Mouse (Mus musculus) gastrocnemius, postnatal 10 days (tissue): ENCODE measurements around the gene Zfp280d. TPM values are rescaled to one million over a fixed set of nuclear protein-coding genes. Genes with fewer than 3 reads are reported as not detected.
A peak's percentile ranks its signal among the peaks of the same experiment; 100 is the strongest.

Source experiments
- DNase-seq: peaks from one replicate; pipeline ENCODE4 v3.0.0; 2021; ENCODE audit warnings: mixed read lengths
- long read RNA-seq, 2 experiments: library from polyadenylated mRNA; stranded (forward); transcript quantifications; one replicate each; pipeline ENCODE4 v2.0.0; 2021
- total RNA-seq, 2 experiments: library from RNA; stranded (reverse); gene quantifications; 2 replicates each; pipeline ENCODE4 v1.2.3; 2021

Zfp280d gene
- 10 to 100 TPM; 17.8 to 27.1 TPM for total RNA-seq
- long read RNA-seq, experiment 1, partial matches to known transcripts, result 0 of 1 reads
- long read RNA-seq, experiment 1, other reads (novel, unspliced or antisense), result 1 of 1 reads
- long read RNA-seq, experiment 2, full-length matches to known transcripts, result 1 of 4 reads
- long read RNA-seq, experiment 2, partial matches to known transcripts, result 1 of 4 reads
- long read RNA-seq, experiment 2, other reads (novel, unspliced or antisense), result 2 of 4 reads

- DNase-seq, result peak; percentile 89
These were observed at the start of gene Zfp280d for GRCm38 (mm10) chr9:72274677-72275076. Zfp280d (plus strand) TSS chr9:72274860.

DNA sequence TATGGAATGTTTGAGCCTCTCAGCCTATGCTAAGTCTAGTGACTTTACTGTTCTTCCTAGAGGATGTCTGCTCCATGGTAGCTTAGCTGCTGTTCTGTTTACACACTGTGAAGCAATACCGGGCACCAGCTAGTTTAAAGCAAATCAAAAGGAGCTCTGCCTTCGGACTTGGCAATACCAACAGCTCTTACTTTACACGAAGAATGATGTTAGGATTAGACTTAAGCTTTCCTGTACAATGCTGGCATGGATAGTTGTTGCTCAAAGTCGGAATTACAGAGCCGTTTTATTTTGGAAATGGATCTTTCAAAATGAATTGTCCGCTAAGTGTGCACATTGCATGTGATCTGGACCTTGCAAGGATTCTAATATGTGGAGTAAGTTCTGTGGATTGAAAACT is 48.1 kb upstream of the Zfp280d start:
- DNase-seq, result no peak

DNA sequence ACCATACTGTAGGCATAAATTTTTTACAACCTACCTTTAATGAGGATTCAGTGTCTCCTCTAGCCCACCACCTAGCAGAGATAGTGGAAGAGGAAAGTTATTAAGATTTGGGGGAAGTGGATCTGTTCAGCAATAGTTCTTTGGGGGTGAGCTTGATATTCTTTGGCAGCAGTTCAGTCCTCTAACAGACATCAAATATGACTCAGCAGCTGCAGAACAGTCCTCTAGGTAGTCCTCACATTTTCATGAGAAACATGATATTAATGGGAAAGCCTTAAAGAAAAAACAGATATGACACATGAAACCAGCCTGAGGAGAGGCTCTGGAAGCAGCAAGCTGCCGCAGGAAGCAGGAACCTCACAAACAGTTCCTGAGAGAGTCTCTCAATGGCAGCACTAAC is 22.0 kb upstream of the Zfp280d start:
- DNase-seq, result no peak

DNA sequence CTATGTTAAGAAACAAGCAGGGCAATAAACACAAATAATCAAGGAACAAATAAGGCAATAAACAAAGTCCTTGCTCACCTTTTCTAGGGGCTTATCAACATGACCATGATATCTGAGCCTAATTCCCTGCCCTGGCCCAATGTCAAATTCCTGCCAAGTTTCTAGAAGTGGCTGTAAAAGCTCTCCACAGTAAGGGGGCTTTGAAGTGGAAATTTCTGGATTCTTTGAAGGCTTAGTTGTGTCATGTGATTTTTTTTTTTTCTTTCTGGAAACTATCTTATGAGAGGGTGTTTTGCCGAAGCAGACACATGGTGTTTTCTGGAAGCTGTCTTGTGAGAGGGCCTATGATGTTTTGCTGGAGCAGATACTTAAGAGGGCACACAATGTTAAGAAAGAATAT is 19.4 kb upstream of the Zfp280d start:
- no peak for DNase-seq

DNA sequence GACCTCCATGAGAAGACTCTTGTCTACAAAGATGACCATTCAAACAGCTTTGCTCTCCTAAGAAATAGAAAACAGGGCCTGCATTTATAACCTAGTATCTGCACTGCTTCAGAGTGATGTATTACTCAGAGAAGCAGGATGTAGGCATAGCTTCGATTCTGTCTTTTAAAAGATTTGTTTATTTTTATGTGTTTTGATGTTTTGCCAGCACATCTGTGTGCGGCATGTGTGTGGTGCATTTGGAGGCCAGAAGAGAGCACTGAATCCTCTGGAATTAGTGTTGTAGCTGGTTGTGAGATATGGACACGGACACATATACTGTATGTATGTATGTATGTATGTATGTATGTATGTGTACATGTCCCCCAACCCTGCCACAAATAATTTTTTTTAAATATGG is 18.0 kb upstream of the Zfp280d start:
- no peak for DNase-seq

- no peak for DNase-seq
These were observed 14.3 kb upstream of the Zfp280d start for GRCm38 (mm10) chr9:72260337-72260736.

DNA sequence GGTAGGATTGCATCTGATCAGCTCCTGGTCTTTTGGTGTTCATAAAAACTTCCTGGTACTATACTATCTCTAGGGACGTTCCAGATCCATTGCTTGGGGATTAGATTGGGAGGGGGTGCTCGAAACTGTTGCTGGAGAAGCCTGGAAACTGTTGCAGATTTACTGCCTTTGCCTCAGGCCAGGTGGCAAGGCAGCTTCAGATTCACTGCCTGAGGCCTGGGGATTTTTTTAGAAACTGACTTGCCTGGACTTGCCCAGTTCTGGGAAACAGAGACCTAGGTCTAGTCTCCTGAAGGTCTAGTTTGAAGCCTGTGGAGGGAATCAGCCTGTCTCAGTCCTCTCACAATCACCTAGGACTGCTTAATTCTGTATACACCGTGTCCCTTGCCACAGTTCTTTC is 9.8 kb upstream of the Zfp280d start:
- no peak for DNase-seq

DNA sequence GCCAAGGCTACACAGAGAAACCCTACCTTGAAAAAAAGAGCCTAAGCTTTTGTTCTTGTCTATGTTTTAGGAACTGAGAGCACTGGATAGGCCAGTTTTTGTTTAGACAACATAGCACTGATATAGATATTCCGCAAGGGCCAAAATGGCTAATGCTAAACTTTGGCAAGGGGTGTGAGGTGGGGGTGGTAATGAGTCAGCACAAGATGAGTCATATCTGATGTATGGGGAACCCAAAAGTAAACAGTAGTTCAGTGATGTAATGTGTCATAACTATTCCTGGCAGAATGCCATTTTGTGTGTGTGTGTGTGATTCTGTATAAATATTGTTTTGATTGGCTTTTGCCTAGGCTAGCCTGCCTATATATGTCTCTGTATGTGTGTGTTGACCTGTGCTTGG is 4.5 kb upstream of the Zfp280d start:
- DNase-seq, result no peak

DNA sequence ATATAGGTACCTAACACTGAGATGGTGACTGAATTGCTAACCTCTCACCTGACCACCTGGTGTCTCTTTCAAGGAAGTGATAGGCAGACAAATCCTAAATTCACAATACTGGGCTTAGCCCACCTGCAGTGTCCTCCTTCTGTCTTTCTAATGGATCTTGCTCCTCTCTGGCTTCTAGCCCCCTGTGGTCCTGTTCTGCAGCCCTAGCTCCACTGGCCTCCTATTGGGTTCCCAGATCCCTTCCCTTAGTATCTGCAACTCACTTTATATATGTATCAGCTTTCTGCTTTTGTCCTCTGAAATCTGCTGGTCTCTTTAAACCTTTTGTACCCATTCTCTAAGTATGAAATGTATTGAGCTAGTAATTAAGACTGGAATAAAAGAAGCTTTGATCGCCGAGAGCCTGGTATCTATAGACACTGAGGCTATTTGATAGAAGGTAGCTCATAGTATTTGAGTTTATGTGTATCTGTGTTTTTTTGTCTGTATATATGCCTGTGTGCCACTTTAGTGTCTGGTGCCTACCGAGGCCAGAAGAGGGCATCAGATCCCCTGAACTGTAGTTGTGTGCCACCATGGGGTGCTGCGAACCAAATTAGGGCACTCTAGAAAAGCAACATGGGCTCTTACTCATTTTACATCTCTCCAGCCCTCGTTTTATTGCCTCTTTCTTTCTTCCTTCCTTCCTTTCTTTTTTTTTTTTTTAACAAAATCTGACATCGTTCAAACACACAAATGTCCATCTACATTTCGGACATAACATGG is 832 bp upstream of the Zfp280d start:
- no peak for DNase-seq

- peak; percentile 50 for DNase-seq
These were observed 680 bp downstream of the Zfp280d start for GRCm38 (mm10) chr9:72275101-72275978.

- DNase-seq, result no peak
These were observed 1.4 kb downstream of the Zfp280d start for GRCm38 (mm10) chr9:72275979-72276500.

GRCm38 (mm10) chr9:72276941-72277340 is 2.3 kb downstream of the Zfp280d start:
- no peak for DNase-seq

GRCm38 (mm10) chr9:72279943-72280342 is 5.3 kb downstream of the Zfp280d start:
- DNase-seq, result no peak

DNA sequence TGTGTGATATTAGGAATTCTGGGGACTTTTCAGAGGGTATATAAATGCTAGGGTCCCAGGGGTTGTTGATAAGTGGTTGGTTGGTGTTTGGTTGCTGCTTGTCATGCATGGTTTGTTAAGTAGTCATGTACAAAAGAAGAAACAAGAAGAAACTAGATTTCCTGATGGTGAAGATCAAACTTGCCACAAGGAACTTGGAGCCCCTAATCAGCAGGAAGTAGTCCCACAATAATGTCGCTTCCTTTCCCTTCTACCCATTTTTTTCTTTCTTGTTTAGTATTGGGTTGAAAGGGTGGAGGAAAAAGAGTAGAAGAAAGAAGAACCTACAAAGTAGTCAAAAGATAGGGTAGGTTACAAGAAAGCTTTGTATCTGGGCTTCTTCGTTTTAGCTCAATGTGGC is 13.0 kb downstream of the Zfp280d start:
- DNase-seq, result no peak

- no peak for DNase-seq
These were observed 13.6 kb downstream of the Zfp280d start for GRCm38 (mm10) chr9:72288210-72288609.

- no peak for DNase-seq
These were observed 14.4 kb downstream of the Zfp280d start for GRCm38 (mm10) chr9:72289094-72289493.

- no peak for DNase-seq
These were observed 19.4 kb downstream of the Zfp280d start for GRCm38 (mm10) chr9:72294076-72294475.

GRCm38 (mm10) chr9:72309765-72310164 is 35.1 kb downstream of the Zfp280d start:
- no peak for DNase-seq

DNA sequence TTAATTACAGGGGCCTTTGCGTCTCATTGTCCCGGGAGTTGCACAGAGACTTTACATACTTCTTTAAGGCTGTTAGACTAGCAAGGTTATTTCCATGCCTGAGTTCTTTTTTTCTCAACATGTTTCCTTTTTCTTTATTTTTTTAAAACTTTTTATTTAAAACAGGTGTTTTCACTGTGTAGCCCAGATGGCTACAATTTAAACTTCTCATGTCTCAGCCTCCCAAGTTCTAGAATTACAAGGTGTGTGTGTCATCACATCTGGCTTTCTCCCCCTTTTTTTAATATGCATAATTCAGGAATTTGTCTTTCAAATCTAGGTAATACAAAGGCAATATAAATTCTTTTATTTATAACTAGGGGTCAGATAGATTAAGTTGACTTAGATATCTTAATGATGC is 58.6 kb downstream of the Zfp280d start:
- DNase-seq, result no peak

DNA sequence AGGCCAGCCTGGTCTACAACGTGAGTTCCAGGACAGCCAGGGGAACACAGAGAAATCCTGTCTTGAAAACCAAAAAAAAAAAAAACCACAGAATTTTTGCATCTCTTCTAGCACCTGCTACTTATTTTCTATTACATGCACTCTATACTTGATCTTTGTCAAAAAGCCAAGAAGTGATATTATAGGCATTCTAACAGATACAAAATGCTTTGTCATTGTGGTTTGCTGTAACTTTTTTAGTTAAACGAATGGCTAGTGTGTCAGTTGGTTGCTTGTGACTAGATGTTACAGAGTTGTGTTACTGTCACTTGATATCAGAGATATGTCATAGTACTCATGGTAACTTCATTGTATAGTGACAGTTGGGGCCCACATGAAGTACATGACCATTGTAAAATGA is 61.4 kb downstream of the Zfp280d start:
- no peak for DNase-seq

DNA sequence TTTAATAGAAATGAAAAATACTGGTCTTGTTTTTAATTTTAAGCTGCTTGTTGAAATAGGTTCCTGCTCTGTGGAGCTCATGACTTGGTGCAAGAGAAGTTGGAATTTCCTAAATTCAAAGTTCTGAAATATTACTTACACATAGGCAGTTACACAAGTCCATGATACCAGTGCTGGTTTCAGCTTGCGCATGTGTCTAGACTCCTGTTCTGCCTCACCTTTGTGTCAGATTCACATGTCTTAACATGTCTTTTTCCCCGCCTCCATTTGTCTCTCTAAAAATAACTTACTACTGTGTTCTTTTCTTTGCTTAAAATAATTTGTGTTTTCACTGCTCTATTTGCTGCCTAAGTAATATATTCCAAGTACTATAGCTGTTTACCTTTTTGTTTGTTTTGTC is 64.5 kb downstream of the Zfp280d start:
- DNase-seq, result no peak

GRCm38 (mm10) chr9:72343844-72344243 is 69.2 kb downstream of the Zfp280d start:
- no peak for DNase-seq

- no peak for DNase-seq
These were observed 97.7 kb downstream of the Zfp280d start for GRCm38 (mm10) chr9:72372359-72372758.
